Mouse (Mus musculus) forebrain, postnatal 0 days (tissue): ENCODE results near the gene Pecam1. TPM values are rescaled to one million over a fixed set of nuclear protein-coding genes. Genes with fewer than 3 reads are reported as not detected.
A peak's percentile ranks its signal among the peaks of the same experiment; 100 is the strongest.

ENCODE experiments used
- ATAC-seq: fragments of 200-750 bp; cut with Nextera tagmentation; 2 replicates; pipeline ENCODE4 v1.8.0; 2017; ENCODE audit warnings: mild to moderate bottlenecking, moderate library complexity
- DNase-seq: peaks from one replicate; pipeline ENCODE4 v3.0.0-alpha.2; 2015
- H3K27ac ChIP-seq: fragments of 300-500 bp; sonication (generic); 2 replicates; pipeline ENCODE4 v1.5.1; 2014; ENCODE audit warnings: low read depth, mild to moderate bottlenecking, antibody characterized with exemption, low read length, moderate library complexity, mixed read lengths
- H3K27me3 ChIP-seq: fragments of 300-500 bp; sonication (generic); 2 replicates; pipeline ENCODE4 v1.6.1; 2014; ENCODE audit warnings: mild to moderate bottlenecking, low read length, mixed read lengths; ENCODE audit not compliant: insufficient read depth
- H3K36me3 ChIP-seq: fragments of 300-500 bp; sonication (generic); 2 replicates; pipeline ENCODE4 v1.6.1; 2014; ENCODE audit warnings: mild to moderate bottlenecking, moderate library complexity; ENCODE audit not compliant: insufficient read depth
- H3K4me1 ChIP-seq: fragments of 300-500 bp; sonication (generic); 2 replicates; pipeline ENCODE4 v1.6.1; 2014; ENCODE audit warnings: antibody characterized with exemption; ENCODE audit not compliant: insufficient read depth
- H3K4me2 ChIP-seq: fragments of 300-500 bp; sonication (generic); 2 replicates; pipeline ENCODE4 v1.6.1; 2014; ENCODE audit warnings: low read depth, mild to moderate bottlenecking, moderate library complexity
- H3K4me3 ChIP-seq: fragments of 300-500 bp; sonication (generic); 2 replicates; pipeline ENCODE4 v1.5.1; 2014; ENCODE audit warnings: low read depth, low read length, mixed read lengths
- H3K9ac ChIP-seq: fragments of 300-500 bp; sonication (generic); 2 replicates; pipeline ENCODE4 v1.6.1; 2014; ENCODE audit warnings: mild to moderate bottlenecking
- H3K9me3 ChIP-seq: fragments of 300-500 bp; sonication (generic); 2 replicates; pipeline ENCODE4 v1.6.1; 2016; ENCODE audit warnings: low read length
- CTCF ChIP-seq: sonication (generic); IDR thresholded peaks from 2 replicates; pipeline ENCODE4 v1.5.1; 2016; ENCODE audit warnings: antibody characterized with exemption, control low read depth, low read depth
- WGBS: fragments of 180-500 bp; shearing (Covaris S2); extraction: QIAGEN DNeasy Blood & Tissue Kit; methylation state at CpG from one replicate; pipeline ENCODE4 v1.1.7; 2014; 5-methylcytosine and 5-hydroxymethylcytosine counted together
- polyA plus RNA-seq: library from polyadenylated mRNA; unstranded; fragments of >200 nt; fragmentation: Nextera tagmentation; extraction: Ambion mirVana; gene quantifications from 2 replicates; pipeline ENCODE4 v1.2.1, GENCODE M21; 2015
- total RNA-seq: library from RNA; depleted of rRNA; stranded (reverse); fragments of >200 nt; gene quantifications from 2 replicates; pipeline ENCODE4 v1.2.3, GENCODE M21; 2014

The Pecam1 gene
- total and polyA plus RNA-seq, 2 experiments from 2014 or later = 10.6 to 22.4 TPM

GRCm38 (mm10) chr11:106648347-106648746 is 102.1 kb downstream of the Pecam1 start:
- 24% methylated on average over 13 of the region's 13 CpGs for WGBS
- ATAC-seq = no peak

DNA sequence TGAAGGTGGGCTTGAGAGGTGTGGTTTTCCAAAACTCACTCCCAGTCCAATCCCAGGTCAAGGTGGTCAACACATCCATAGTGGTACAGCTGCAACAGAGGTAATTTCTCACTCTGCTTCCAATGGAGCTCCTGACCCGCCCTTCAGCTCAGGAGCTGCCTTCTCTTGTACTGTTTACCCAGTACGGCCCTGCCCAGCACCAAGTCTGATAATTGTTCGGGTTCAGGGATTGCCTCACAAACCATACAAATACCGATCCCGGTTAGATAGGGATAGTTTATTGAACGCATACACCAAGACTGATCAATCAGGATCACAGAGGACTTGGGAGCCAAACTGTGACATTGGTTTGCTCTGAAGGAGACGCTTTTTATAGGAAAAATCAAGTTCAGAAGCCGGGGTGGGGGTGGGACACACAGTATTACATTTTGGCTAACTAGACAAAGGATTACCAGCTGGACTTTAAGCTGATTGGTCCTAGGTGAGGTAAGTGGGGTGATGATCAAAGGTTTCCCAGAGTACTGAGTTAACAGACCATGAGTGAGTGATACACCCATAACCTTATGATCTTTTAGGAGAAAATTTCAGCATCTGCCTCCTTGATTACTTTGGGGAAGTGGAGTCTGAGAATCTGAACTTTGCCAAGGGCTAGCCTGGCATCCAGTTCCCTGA is 107.3 kb downstream of the Pecam1 start:
- Histone ChIP-seq H3K27me3 (no peaks in the 10 kb centered on the region), H3K36me3 (no peaks in the 10 kb centered on the region), H3K9ac (no peak overlapping the region), H3K4me1 (peaks cover 11% of the 10 kb centered on the region; the same call in 1 of the 2 replicates), H3K27ac (no peak overlapping the region), H3K9me3 (no peaks in the 10 kb centered on the region), H3K4me2 (no peak overlapping the region), H3K4me3 (no peak overlapping the region)
- ATAC-seq = no peak
- WGBS = 82% methylated on average over 8 of the region's 8 CpGs
- TF ChIP-seq CTCF = no peak
- no peak for DNase-seq

More at GRCm38 (mm10) chr11:106648347-106648746, 102.1 kb downstream of the Pecam1 start:
- Histone ChIP-seq H3K9ac (no peak overlapping the region), H3K27ac (no peak overlapping the region), H3K9me3 (no peaks in the 10 kb centered on the region), H3K4me3 (no peak overlapping the region), H3K4me1 (no peaks in the 10 kb centered on the region), H3K36me3 (no peaks in the 10 kb centered on the region), H3K4me2 (no peak overlapping the region), H3K27me3 (no peaks in the 10 kb centered on the region)
- DNase-seq = peak; percentile 87
- TF ChIP-seq CTCF = peak; percentile 87

GRCm38 (mm10) chr11:106641580-106641979 is 108.8 kb downstream of the Pecam1 start:
- H3K9ac ChIP-seq = no peak overlapping the region

DNA sequence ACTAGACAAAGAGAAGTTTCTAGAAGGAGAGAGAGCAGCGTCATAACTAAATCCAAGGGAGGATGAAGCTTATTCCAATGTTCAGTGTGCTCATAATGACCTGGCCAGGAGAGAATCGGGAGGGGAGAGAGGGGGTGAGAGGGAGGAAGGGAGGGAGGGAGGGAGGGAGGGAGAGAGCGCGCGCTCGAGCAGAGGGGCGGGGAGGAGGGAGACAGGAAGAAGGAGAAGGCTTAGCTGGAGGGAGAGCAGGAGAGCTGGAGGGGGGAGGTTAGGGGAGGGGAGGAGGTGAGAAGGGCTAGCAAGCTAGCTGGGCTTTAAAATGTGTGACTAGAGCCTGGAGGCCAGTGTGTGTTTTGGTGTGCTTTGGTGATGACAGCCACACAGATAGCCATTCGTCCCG is 110.4 kb downstream of the Pecam1 start:
- DNase-seq = no peak
- H3K36me3 ChIP-seq = no peaks in the 10 kb centered on the region
- TF ChIP-seq CTCF = no peak
- H3K9ac ChIP-seq = no peak overlapping the region
- H3K4me1 ChIP-seq = peaks cover 11% of the 10 kb centered on the region; the same call in 1 of the 2 replicates
- ATAC-seq = no peak
- no peaks in the 10 kb centered on the region for H3K27me3 ChIP-seq
- WGBS = 18% methylated on average over 9 of the region's 9 CpGs
- no peak overlapping the region for H3K4me2 ChIP-seq
- no peaks in the 10 kb centered on the region for H3K9me3 ChIP-seq
- no peak overlapping the region for H3K27ac ChIP-seq
- H3K4me3 ChIP-seq = no peak overlapping the region

More at GRCm38 (mm10) chr11:106641580-106641979, 108.8 kb downstream of the Pecam1 start:
- Histone ChIP-seq H3K9me3 (no peaks in the 10 kb centered on the region), H3K36me3 (no peaks in the 10 kb centered on the region), H3K4me3 (no peak overlapping the region), H3K4me1 (peaks cover 11% of the 10 kb centered on the region; the same call in 1 of the 2 replicates), H3K27ac (no peak overlapping the region), H3K4me2 (no peak overlapping the region), H3K27me3 (no peaks in the 10 kb centered on the region)
- ATAC-seq (no peak), DNase-seq (no peak)
- no peak for TF ChIP-seq CTCF
- 84% methylated on average over 1 of the region's 1 CpGs for WGBS

- H3K9ac ChIP-seq = no peak overlapping the region
- H3K27me3 ChIP-seq = no peaks in the 10 kb centered on the region
- H3K27ac ChIP-seq = peak overlapping the region; percentile 57; the same call in 1 of the 2 replicates
- peaks cover 11% of the 10 kb centered on the region; the same call in 1 of the 2 replicates for H3K4me1 ChIP-seq
- H3K4me2 ChIP-seq = no peak overlapping the region
- no peaks in the 10 kb centered on the region for H3K9me3 ChIP-seq
- ATAC-seq (peak; percentile 87), DNase-seq (no peak)
- WGBS = 2% methylated on average over 5 of the region's 5 CpGs
- H3K36me3 ChIP-seq = no peaks in the 10 kb centered on the region
- no peak for TF ChIP-seq CTCF
- no peak overlapping the region for H3K4me3 ChIP-seq
Observed at GRCm38 (mm10) chr11:106639356-106639692, 111.1 kb downstream of the Pecam1 start.

DNA sequence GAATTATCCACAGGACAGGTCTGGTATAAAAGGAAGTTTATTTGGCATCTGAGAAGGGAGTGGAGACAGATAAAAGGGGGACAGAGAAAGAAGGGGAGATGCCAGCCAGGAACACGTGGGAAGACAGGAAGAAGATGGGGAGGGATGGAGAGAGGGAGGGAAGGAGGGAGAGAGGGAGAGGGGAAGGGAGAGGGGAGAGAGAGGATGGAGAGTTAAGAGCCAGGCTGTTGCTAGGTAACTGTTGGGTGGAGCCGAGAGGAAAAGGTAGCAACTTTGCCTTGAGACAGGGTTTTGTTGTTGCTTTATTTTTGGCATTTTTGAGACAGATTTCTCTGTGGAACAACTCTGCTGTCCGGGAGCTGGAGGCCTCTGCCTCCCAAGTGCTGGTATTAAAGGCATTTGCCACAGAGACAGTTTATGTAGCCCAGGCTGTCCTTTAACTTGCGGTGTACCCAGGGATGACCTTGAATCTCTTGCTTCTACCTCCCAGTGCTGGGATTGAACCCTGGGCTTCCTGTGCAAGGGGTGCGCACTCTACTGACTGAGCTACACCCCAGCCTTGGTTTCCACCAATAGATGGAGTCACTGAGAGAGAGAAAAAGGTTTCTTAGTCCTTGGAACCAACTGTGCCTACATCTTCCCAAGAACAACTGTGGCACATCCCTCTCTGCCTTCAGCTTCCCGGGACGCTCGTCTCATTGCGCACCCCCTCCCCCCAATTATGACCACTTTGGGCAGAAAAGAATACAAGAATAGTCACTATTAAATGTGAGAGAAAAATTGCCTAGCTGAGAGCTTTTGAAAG is 111.7 kb downstream of the Pecam1 start:
- Histone ChIP-seq H3K4me3 (no peak overlapping the region), H3K27ac (peak overlapping the region; percentile 57), H3K4me1 (peaks cover 11% of the 10 kb centered on the region; the same call in 1 of the 2 replicates), H3K36me3 (no peaks in the 10 kb centered on the region), H3K9me3 (no peaks in the 10 kb centered on the region), H3K9ac (no peak overlapping the region), H3K27me3 (no peaks in the 10 kb centered on the region), H3K4me2 (no peak overlapping the region)
- WGBS = 20% methylated on average over 9 of the region's 9 CpGs
- peak; percentile 61 for DNase-seq
- TF ChIP-seq CTCF = no peak
- ATAC-seq = peak; percentile 58

- H3K36me3 ChIP-seq = no peaks in the 10 kb centered on the region
Observed at GRCm38 (mm10) chr11:106637754-106638153, 112.7 kb downstream of the Pecam1 start.

More at GRCm38 (mm10) chr11:106637754-106638153, 112.7 kb downstream of the Pecam1 start:
- Histone ChIP-seq H3K4me3 (no peak overlapping the region), H3K4me1 (peaks cover 11% of the 10 kb centered on the region; the same call in 1 of the 2 replicates), H3K9me3 (no peaks in the 10 kb centered on the region), H3K27ac (no peak overlapping the region), H3K9ac (no peak overlapping the region), H3K27me3 (no peaks in the 10 kb centered on the region), H3K4me2 (no peak overlapping the region)
- 20% methylated on average over 7 of the region's 7 CpGs for WGBS
- DNase-seq (no peak), ATAC-seq (no peak)
- TF ChIP-seq CTCF = no peak
